In genomic region chr8:125741855-125742254, GRCm38 (mm10) we compare ENCODE assay signal across 15 mouse cellular contexts. TPM values are rescaled to one million over a fixed set of nuclear protein-coding genes. Genes with fewer than 3 reads are reported as not detected.
DNase-seq lines count a peak whose midpoint lies in the region; ATAC-seq and TF ChIP-seq lines count a peak whose summit lies in the region.
"Had no signal": no experiment of that assay in that cellular context is flagged by ENCODE, and none has a peak within 500 bp of the region (broad histone marks: within the 10 kb centered on the region; RNA-seq: fewer than 3 reads in every experiment).

No protein-coding gene starts in this region.

- H3K4me2 ChIP-seq in heart, embryonic 16.5 days (ENCODE audit: low read depth, low read length): no peak overlapping the region
- H3K4me2 ChIP-seq in heart, embryonic 11.5 days: no peak overlapping the region
- H3K4me2 ChIP-seq: embryonic facial prominence, embryonic 12.5 days had no signal

- no peak for TF ChIP-seq CTCF in lung, adult 2 months (IDR thresholded peaks at IDR 0.05; ENCODE audit: insufficient read depth, low read length)

- no peak for ATAC-seq in heart, embryonic 16.5 days (replicated peaks; ENCODE audit: extremely low read depth, insufficient read depth, low FRiP score)
- no peak for ATAC-seq in heart, embryonic 11.5 days (replicated peaks; ENCODE audit: insufficient number of reproducible peaks, low FRiP score, low TSS enrichment)
- ATAC-seq in megakaryocyte progenitor cell, adult 5-6 weeks (replicated peaks; ENCODE audit: poor library complexity): peak; percentile 40
- ATAC-seq: Patski had no signal

- DNase-seq in ZHBTc4 (ENCODE audit: low read depth, low spot score) (peak; percentile 65), adipocyte (ENCODE audit: low spot score) (no peak)
- peak; percentile 30 for DNase-seq in lung, adult 2 months
- DNase-seq in spleen, postnatal 4 days (ENCODE audit: low spot score in 2 of 2): no peak
- no peak for DNase-seq in ovary, postnatal 10 days (ENCODE audit: low spot score)
- DNase-seq: adrenal gland, adult 8-10 months; cerebellum, adult 9-11 months had no signal

- H3K9me3 ChIP-seq in heart, embryonic 16.5 days (replicated peaks; ENCODE audit: control insufficient read depth, low read length): no peaks in the 10 kb centered on the region
- H3K9me3 ChIP-seq in heart, embryonic 11.5 days (replicated peaks; ENCODE audit: control insufficient read depth, low read length): no peaks in the 10 kb centered on the region
- H3K9me3 ChIP-seq: embryonic facial prominence, embryonic 12.5 days; hindbrain, embryonic 10.5 days; megakaryocyte, embryonic 14.5 days had no signal

- H3K27ac ChIP-seq in heart, embryonic 16.5 days (ENCODE audit: low read length): 0 out of 2 replicates have a peak overlapping the region, but pooled peaks have one; percentile 9
- no peak overlapping the region for H3K27ac ChIP-seq in heart, embryonic 11.5 days (ENCODE audit: low read depth, low read length)
- H3K27ac ChIP-seq: embryonic facial prominence, embryonic 12.5 days; layer of hippocampus, adult 2 months had no signal

- 29% methylated on average over 2 of the region's 2 CpGs for WGBS in heart, embryonic 16.5 days
- 43% methylated on average over 2 of the region's 2 CpGs for WGBS in heart, embryonic 11.5 days (ENCODE audit: insufficient replicate concordance)
- 41% methylated on average over 2 of the region's 2 CpGs for WGBS in lung, adult 2 months

- TF ChIP-seq POLR2A in lung, adult 2 months (IDR thresholded peaks at IDR 0.05; ENCODE audit: borderline replicate concordance, extremely low read depth, low read depth, low read length): peak; percentile 21; the same call in 1 of the 2 replicates

- no peaks in the 10 kb centered on the region for H3K27me3 ChIP-seq in heart, embryonic 16.5 days (ENCODE audit: control insufficient read depth, insufficient read depth, low read length)
- no peaks in the 10 kb centered on the region for H3K27me3 ChIP-seq in heart, embryonic 11.5 days (ENCODE audit: control insufficient read depth, insufficient read depth, low read length)
- H3K27me3 ChIP-seq: embryonic facial prominence, embryonic 12.5 days; megakaryocyte, embryonic 14.5 days; Patski had no signal

- H3K9ac ChIP-seq in heart, embryonic 16.5 days (ENCODE audit: low read length): no peak overlapping the region
- no peak overlapping the region for H3K9ac ChIP-seq in heart, embryonic 11.5 days (ENCODE audit: low read depth, low read length)
- H3K9ac ChIP-seq: embryonic facial prominence, embryonic 12.5 days had no signal

- no peak overlapping the region for H3K4me3 ChIP-seq in heart, embryonic 16.5 days (ENCODE audit: low read length)
- H3K4me3 ChIP-seq in heart, embryonic 11.5 days (ENCODE audit: low read depth, low read length): no peak overlapping the region
- H3K4me3 ChIP-seq in lung, adult 2 months (replicated peaks; ENCODE audit: extremely low read depth, low read depth, low read length): no peak overlapping the region
- H3K4me3 ChIP-seq: embryonic facial prominence, embryonic 12.5 days; hindbrain, embryonic 10.5 days; layer of hippocampus, adult 2 months; megakaryocyte, embryonic 14.5 days had no signal

- no peaks in the 10 kb centered on the region for H3K4me1 ChIP-seq in heart, embryonic 16.5 days (ENCODE audit: control insufficient read depth, insufficient read depth, low read length)
- peaks cover 2% of the 10 kb centered on the region for H3K4me1 ChIP-seq in heart, embryonic 11.5 days (ENCODE audit: control insufficient read depth, insufficient read depth, low read length)
- peaks cover 2% of the 10 kb centered on the region for H3K4me1 ChIP-seq in lung, adult 2 months (ENCODE audit: control insufficient read depth, insufficient read depth, low read length)
- H3K4me1 ChIP-seq: embryonic facial prominence, embryonic 12.5 days had no signal

- H3K36me3 ChIP-seq in heart, embryonic 16.5 days (ENCODE audit: control insufficient read depth, insufficient read depth): no peaks in the 10 kb centered on the region
- no peaks in the 10 kb centered on the region for H3K36me3 ChIP-seq in heart, embryonic 11.5 days (ENCODE audit: control insufficient read depth, insufficient read depth, low read length)
- H3K36me3 ChIP-seq: embryonic facial prominence, embryonic 12.5 days; hindbrain, embryonic 10.5 days had no signal

RNA-seq across cellular contexts. Expression of gene Ntpcr, which starts 12.1 kb away (rescaled TPM):
- 27.1 and 30.8 TPM in 2 replicates for polyA plus RNA-seq in heart, embryonic 16.5 days (2015; fragmentation: Nextera tagmentation; extraction: Ambion mirVana)
- 25.3 and 29.5 TPM in 2 replicates for polyA plus RNA-seq in heart, embryonic 11.5 days (2014; fragmentation: Nextera tagmentation; extraction: Ambion mirVana)
- 14.4 and 15.9 TPM in 2 replicates for polyA plus RNA-seq in lung, adult 2 months (2012; rRNA removed)
- 50.4 and 51.5 TPM in 2 replicates for total RNA-seq in megakaryocyte progenitor cell, adult 5-6 weeks (2015)
- total RNA-seq in megakaryocyte progenitor cell, adult 5-6 weeks (2017): 26.9 and 31.3 TPM in 2 replicates

Comparison
In these comparisons a context has a peak if more than half of its experiments do, and no peak if none do; other contexts are left out.
1. DNase-seq: peak in ZHBTc4 (single experiment) and lung, adult 2 months (single experiment); none in adipocyte (single experiment), spleen, postnatal 4 days (0 of 2) and ovary, postnatal 10 days (single experiment).